Mouse (Mus musculus) cerebellum, adult 9-11 months (tissue): Measurements from ENCODE around the gene Iqca.

Experiments used
- DNase-seq: peaks from one replicate; pipeline ENCODE4 v3.0.0; 2022

Iqca gene

DNA sequence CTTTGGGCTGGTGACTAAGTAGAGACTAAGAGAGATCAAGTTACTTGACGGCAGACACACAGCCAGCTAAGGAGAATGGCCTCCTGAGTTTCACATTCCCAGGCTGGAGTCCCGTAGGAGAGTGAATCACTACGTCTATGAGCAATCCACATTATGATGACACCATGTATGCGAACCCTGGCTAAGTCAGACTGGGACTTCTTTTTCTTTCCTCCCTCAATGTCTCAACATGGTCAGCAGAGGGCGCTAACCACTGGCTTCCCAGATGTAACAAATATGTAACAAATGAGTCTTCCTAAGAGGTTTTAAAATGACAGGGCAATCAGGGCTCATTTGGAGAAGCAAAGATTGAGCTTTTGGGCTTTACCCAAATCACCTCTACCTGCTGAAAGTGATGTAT is 101.9 kb downstream of the Iqca start:
- DNase-seq = peak; percentile 20

DNA sequence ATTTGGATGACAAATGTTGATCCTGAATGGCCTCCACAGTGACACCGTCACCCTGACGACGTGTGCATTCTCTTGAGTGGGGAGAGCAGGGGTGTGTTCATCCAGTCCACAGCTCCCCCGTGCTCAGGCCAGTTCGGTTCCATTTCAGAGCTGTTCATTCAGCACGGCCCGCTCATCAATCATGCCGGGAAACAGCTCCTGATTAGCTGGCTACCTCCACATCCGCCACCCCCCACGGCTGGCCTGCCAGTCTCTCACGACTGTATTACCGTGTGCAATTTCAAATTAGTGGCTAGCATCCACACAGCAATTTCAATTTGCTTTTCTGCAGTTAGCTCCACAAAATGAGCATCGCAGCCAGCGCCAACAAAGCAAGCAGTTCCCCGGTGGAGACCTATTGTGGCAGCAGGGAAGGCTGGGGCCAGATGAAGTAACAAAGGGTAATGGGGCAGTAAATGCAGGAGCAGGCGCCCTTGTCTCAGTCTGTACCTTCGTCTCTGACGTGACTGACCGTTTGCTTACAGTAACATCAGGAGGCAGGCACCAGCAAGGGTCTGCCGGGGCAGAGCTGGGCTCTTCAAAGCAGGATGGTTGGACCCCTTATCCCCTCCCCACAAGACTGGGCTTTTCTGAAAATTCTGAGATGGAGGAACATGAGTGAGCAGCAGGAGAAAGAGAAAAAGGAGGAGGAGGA is 103.0 kb downstream of the Iqca start:
- DNase-seq = no peak

DNA sequence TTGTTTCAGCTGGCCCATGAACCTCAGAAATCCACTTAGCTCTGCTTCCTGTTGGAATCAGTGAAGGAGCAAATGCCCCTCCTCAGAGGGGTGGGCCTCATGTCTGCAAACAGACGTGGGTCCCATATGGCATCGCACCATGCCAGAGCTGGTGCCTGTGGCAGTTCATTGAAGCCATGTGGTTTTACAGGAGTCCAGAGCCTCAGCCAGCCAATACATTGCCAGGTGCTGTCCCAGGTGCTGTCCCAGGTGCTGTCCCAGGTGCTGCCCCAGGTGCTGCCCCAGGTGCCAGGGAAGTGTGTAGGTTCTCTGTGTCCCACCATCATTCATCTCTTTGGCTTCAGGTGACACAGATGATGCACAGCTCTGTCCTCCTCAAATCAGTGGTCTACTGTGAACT is 124.9 kb downstream of the Iqca start:
- DNase-seq = no peak

DNA sequence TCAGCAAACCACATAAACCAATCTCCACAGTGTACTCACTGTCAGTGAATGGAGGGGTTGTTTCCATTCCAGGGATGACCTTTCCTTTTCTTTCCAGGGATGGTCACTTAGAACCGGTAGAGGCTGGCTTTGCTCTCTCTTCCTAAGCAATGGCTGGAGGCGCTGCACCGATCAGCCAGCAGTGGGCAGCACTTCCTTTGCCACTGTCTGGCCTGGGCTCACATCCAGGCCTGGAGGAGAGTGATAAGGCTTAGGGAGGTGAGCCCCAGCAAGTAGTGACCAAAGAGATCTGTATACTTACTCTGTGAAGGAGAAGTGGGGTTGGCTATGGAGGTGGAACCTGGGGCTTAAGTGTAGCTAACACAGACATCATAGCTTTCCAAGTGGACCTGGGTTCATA is 126.3 kb downstream of the Iqca start:
- no peak for DNase-seq

DNA sequence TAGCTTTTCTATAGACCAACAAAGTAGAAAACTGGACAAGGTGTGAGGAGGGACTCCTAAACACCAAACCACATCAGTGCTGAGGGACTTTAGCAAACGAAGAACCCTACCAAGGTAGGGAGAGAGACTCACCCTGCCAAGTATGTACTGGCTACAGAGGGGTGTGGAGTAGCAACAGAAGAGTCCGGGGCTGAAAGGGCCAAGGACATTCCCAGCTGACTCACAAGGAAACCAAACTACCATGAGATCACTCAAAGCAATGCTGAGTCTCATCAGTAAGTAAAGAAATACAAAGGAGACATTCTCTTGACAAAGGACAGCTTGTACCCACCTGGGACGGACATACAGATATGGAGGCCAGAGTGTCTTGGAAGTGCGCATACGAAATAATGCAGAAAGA is 132.9 kb downstream of the Iqca start:
- no peak for DNase-seq

DNA sequence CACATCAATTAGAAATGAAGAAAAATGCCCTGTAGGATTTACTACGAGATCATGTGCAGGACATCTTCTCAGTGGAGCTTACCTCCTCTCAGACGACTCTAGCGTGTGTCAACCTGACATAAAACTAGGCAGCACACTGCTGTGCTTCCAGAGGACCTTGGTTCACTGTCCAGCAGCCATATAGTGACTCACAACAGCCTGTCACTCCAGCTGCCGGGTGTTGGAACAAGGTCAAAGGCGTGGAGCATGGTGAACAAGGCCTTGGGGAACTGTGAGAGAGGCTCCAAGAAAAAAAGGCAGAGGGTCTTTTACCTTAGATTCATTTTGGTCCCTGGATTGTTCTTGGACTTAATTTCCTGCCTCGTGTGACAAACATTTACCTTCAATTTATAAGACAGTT is 135.1 kb downstream of the Iqca start:
- no peak for DNase-seq

DNA sequence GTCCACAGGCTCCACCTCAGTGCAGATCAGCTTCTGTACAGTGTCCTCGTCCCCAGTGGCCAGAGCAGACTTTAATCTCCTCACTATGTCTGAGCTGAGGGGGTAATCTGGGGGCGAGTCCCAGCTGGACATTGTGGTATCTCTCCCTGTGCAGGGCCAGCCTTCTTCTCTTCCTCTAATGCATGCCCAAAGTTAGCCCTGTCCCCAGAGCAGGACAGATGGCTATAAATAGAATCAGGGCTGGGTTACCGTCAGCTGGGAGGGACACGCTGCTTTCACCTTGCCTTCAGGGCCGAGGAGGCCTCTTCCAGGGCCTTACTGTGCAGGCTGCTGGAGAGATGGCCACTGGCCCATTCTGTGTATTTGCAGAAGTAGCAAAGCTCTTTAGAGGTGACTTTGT is 138.8 kb downstream of the Iqca start, which contains the start of gene Asb18:
Gene Asb18 (minus strand): TSS at position 221 of the 400 bp plus-strand sequence.
- DNase-seq = peak; percentile 62

DNA sequence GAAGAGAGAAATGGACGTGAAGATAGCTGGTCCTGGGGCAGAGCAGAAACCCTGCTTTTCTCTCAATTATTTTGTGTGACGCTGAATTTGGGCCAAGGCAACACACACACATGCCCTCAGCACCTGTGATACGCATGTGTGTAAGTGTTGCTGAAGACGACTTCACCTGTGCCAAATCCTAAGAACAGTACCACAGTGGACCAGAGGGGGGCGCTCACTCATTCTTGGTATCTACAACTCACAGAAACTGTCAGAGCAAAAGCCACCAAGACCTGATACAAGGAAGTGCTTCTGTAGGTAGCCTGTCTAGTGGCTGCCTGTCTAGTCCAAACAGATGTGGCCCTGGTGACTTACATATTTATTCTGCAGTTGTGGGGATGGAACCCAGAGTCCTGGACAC is 139.9 kb downstream of the Iqca start:
- DNase-seq = peak; percentile 21

DNA sequence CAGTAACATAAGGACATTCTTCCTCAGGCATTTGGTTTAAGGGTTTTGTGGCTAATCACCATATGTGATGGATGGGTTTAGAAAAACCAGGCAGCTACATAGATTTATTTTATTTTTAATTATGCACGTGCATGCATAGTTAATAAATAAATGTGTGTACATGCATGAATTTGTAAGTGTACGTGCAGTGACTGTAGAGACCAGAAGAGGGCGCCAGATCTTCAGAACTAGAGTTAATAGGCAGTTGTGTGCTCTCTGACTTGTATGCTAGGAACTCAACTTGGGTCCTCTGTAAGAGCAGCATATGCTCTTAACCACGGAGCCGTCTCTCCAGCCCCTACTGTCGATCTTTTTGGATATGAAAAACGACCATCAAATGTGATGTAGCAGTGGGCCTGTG is 140.4 kb downstream of the Iqca start:
- DNase-seq = no peak

DNA sequence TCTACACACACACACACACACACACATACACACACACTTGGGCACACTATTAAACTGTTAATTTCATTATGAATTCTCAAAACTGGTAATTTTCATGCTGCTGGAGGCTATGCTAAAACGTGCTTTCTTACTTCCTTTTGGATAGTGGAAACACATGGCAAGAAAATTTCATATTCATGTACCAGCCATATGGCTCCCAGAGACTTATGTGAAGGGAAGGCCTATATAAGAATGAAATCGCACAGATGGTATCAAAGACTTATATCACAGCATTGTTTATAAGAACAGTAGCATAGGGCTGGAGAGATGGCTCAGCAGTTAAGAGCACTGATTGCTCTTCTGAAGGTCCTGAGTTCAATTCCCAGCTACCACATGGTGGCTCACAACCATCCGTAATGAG is 141.0 kb downstream of the Iqca start:
- no peak for DNase-seq

DNA sequence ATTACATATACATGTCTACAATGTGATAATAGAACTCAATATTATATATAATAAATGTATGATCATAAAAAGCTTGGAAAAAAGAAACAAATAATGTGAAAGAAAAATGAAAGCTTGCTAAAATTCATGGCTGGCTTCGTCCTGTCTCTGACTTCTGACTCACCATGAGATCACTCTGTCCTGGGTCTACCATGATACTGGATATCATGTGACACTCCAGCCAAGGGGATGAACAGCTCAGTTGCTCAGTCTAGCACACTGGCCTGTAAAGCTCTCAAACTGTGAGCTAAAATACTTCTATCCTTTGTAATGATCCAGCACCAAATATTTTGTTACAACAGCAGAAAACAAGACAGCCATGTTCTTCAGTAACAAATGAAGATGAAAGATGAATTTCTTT is 143.1 kb downstream of the Iqca start:
- no peak for DNase-seq

DNA sequence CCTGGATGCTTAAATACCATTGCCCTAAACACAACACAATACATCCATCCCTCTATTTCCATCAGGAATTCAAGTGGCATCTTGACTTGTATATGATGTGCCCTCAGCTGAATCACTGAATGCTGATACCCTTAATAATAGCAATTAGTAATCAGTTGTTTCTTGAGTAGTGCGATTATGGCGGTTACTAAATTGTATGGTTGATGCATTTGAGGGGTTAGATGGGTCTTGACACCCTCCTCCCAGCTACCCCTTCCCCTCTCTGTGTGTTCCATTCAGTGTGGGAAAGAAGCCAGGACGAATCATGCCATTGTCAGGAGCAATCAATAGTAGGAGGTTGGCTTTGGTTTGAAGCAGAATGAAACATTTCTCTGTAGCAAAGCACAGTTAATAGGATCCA is 144.0 kb downstream of the Iqca start:
- no peak for DNase-seq

DNA sequence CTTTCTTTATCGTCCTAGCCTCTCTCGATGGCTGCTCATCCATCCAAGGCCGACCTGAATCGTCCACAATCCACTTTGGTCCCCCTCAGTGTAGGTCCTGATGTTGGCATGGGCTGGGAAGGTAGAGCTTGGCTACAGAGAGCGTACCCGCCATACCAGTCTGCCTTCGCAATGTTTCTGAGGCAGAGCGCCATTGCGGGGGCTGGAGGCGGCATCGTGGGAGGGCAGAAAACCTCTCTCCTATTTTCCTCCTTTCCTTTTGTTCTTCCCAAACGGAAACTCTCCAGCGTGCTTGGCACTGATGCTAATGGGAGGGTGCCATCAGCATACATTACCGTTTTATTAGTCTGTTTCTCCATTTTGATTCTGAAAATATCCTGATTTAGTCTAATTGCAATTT is 146.5 kb downstream of the Iqca start:
- no peak for DNase-seq

DNA sequence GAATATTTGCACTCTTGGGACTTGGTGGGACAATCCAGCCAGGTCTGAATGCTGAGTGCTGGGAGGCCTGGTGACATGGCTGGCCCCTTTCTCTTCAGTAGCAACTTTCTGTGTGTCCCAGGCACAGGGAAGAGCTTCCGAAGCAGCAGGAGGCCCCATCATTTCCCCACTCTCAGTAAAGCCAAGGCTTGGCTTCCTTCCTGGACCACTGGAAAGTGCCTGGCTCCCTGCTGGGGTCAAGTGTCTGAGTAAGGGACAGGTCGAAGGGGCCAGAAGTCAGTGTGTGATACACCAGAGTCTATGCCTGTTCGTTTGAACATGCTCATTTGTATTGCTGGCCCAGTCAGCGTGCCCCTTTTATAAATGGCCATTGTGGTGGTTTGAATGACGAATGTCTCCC is 152.2 kb downstream of the Iqca start:
- no peak for DNase-seq

DNA sequence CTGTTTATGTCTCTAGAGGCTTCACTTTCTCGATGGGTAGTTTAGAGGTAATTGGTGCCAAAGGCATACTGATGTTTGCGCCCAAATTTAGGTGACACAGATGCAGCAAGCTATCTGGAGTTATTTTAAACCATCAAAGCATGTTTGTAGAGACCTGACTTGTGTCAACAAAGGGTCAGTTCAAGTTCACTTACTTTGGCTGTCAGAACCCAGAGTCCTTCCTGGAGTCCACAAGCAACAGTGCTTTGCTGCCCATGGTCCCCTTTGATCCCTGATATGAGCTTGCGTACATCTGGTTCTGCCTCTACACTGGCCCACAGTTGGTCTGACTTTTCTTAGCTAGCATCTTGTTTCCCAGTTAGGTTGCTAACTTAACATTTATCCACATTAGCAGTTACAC is 153.3 kb downstream of the Iqca start:
- DNase-seq = no peak

DNA sequence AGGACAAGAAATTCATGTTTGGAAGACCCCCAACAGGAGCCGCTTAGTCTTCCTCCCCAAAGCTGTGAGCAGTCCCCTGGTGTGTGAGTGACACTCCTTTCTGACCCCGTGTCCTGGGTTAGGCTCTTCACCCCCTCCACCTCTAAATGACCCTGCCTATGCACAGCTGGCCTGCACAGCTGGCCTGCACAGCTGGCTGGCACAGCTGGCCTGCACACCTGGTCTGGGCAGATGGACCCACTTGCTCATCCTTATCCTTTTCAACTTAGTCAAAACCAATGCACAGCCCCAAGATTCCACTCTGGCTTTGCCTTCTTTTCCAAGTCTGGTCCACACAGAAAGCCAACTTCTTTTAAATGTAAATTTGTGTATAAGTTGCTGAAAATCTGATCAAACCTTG is 154.5 kb downstream of the Iqca start:
- no peak for DNase-seq

DNA sequence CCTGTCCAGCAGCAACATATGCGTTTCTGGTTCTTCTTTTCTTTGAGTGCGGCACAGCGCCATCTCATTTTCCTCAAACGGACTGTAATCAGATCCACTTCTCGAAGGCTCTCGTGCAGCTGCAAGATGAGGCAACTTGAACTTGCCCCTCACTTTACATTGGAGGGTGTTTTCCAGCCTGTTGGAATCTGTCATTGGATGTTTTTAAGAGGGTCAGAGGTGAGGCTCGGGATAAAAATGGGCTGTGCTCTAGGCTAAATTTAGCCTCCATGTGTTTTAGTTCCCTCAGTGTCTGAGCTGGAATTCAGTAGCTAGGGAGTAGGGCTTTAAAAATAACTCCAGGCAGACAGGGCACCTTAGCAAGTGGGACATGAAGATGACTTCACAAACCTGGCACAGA is 155.1 kb downstream of the Iqca start:
- DNase-seq = no peak

DNA sequence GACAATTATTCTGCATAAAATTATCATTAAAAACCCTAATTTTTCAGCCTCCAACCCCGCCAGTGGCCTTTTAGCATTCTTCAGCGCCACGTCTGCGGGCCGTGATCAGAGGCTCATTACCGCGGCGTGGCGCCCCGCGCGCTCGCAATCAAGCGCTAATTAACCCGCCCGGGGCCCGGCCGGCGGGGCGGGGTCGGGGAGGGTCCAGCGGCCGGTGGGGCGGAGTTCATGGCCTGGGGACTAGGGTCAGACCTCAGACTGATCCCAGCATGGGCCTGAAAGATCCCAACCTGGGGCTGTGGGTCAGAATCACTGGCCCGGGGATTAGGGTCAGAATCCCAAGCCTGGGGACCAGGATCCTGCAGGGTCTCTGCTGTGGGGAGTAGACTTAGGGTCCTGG is 160.9 kb downstream of the Iqca start:
- DNase-seq = no peak
